Mouse (Mus musculus): ENCODE data around the gene Dlg2.
"Not testable (repeated sequence)": the region's sequence is repeated elsewhere in the genome, so short reads cannot be mapped to it uniquely, and the experiment has no call there.

Dlg2 gene

GRCm38 (mm10) chr7:90843345-90844293 lies 367.1 kb downstream of the Dlg2 start:
- peak; percentile 56 for DNase-seq (ENCODE audit: low spot score)

- not testable (repeated sequence) for DNase-seq (ENCODE audit: low spot score)
Measured at GRCm38 (mm10) chr7:90876796-90877195, 400.3 kb downstream of the Dlg2 start.

- no peak for DNase-seq (ENCODE audit: low spot score)
Measured at GRCm38 (mm10) chr7:90882740-90883139, 406.3 kb downstream of the Dlg2 start.

GRCm38 (mm10) chr7:90886396-90887006 lies 410.0 kb downstream of the Dlg2 start:
- peak; percentile 7 for DNase-seq (ENCODE audit: low spot score)

- peak; percentile 57 for DNase-seq (ENCODE audit: low spot score)
Measured at GRCm38 (mm10) chr7:90887007-90887720, 410.7 kb downstream of the Dlg2 start.

GRCm38 (mm10) chr7:90927441-90927840 lies 451.0 kb downstream of the Dlg2 start:
- DNase-seq (ENCODE audit: low spot score) = no peak

- DNase-seq (ENCODE audit: low spot score) = no peak
Measured at GRCm38 (mm10) chr7:90940726-90941125, 464.3 kb downstream of the Dlg2 start.

- DNase-seq (ENCODE audit: low spot score) = no peak
Measured at GRCm38 (mm10) chr7:90947073-90947472, 470.6 kb downstream of the Dlg2 start.

- DNase-seq (ENCODE audit: low spot score) = no peak
Measured at GRCm38 (mm10) chr7:90949212-90949611, 472.7 kb downstream of the Dlg2 start.

GRCm38 (mm10) chr7:90977241-90977640 lies 500.8 kb downstream of the Dlg2 start:
- no peak for DNase-seq (ENCODE audit: low spot score)

- DNase-seq (ENCODE audit: low spot score) = no peak
Measured at GRCm38 (mm10) chr7:90982069-90982468, 505.6 kb downstream of the Dlg2 start.

- DNase-seq (ENCODE audit: low spot score) = no peak
Measured at GRCm38 (mm10) chr7:91010655-91011054, 534.2 kb downstream of the Dlg2 start.

- no peak for DNase-seq (ENCODE audit: low spot score)
Measured at GRCm38 (mm10) chr7:91044998-91045741, 568.7 kb downstream of the Dlg2 start.

- DNase-seq (ENCODE audit: low spot score) = no peak
Measured at GRCm38 (mm10) chr7:91045742-91046098, 569.2 kb downstream of the Dlg2 start.

- no peak for DNase-seq (ENCODE audit: low spot score)
Measured at GRCm38 (mm10) chr7:91063297-91064040, 587.0 kb downstream of the Dlg2 start.

- peak; percentile 6 for DNase-seq (ENCODE audit: low spot score)
Measured at GRCm38 (mm10) chr7:91071751-91072707, 595.6 kb downstream of the Dlg2 start.

- no peak for DNase-seq (ENCODE audit: low spot score)
Measured at GRCm38 (mm10) chr7:91086071-91086470, 609.6 kb downstream of the Dlg2 start.

- no peak for DNase-seq (ENCODE audit: low spot score)
Measured at GRCm38 (mm10) chr7:91089211-91089930, 612.9 kb downstream of the Dlg2 start.

GRCm38 (mm10) chr7:91090317-91090829 lies 613.9 kb downstream of the Dlg2 start:
- DNase-seq (ENCODE audit: low spot score) = no peak

All from embryo, embryonic 10 days (tissue).